Mouse (Mus musculus) cerebellum, adult 11-12 months (tissue): Measurements from ENCODE around the gene Dclk1.

Experiments used
- DNase-seq: peaks from one replicate; pipeline ENCODE4 v3.0.0; 2022

Gene Dclk1

GRCm38 (mm10) chr3:55520240-55521180 is 278.3 kb downstream of the Dclk1 start:
- peak; percentile 83 for DNase-seq

GRCm38 (mm10) chr3:55521776-55522175 is 279.6 kb downstream of the Dclk1 start:
- peak; percentile 52 for DNase-seq

DNA sequence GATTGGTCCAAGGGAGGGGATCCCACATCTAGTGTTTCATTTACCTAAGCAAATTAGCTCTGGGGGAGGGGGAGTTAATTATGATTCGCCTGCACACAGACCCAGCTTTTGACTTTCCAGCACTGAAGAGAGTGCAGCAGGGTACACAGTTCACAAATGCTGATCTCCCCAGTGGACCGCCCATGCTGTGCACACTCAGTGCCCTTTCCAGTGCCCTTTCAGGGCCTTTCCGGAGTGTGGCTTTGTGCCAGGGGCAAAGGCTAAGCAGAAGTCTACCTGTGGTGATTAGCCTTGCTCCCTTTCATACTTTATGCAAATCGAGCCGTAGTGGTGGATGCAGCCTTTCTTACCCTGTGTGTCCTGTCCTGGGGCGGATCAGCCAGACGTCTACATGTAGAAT is 281.1 kb downstream of the Dclk1 start:
- peak; percentile 63 for DNase-seq

- no peak for DNase-seq
Observed at GRCm38 (mm10) chr3:55523735-55524477, 281.7 kb downstream of the Dclk1 start.

DNA sequence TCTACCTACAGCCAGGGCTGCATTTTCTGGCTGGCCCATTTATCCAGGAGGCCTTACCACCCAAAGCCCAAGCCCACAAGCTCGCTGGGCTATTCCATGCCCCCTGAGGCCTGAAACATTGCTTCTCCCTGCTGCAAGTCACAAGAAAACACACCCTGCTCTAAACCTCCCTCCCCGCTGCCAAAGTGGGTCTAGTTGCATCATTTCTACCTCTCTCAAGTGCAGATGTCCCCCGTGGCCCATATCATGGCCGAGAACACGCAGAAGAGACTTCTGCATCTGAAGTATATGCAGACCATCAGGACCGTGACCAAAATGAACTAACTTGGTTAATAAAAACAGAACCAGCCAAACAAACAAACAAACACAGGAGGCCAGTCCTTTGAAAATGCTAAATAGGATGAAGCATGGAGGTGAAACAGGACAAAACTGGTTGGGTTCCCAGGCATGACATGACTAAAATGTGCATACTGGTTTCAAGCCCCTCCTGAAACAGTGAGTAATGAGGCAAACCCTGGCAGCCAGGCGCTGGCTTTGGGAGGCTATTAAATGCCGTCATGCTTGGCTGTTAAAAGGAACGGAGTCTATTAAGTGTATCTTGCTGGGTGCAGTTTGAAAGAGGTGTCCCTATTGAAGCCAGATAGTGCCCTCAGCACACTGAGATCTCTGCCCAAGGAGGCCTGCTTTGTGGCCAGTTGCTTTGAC is 282.5 kb downstream of the Dclk1 start:
- DNase-seq: no peak

DNA sequence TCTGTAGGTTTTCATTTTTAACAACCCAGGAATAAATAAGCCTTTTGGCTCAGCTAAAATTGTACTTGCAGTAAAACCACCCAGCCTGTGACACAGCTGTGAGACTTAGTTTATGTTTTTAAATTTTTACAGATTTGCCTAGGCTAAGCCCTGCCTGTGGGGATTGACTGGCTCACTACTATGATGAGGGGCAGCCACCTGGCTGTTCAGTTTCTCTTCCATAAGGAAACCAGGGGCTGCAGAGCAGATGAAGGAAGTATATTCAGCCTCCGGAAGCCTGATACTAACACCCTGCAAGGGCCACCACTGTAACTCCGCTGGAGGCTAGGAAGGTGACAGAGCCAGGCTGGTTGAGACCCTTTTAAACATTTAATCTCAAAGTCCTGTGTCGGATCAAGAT is 284.3 kb downstream of the Dclk1 start:
- no peak for DNase-seq

- no peak for DNase-seq
Observed at GRCm38 (mm10) chr3:55527566-55527965, 285.4 kb downstream of the Dclk1 start.

DNA sequence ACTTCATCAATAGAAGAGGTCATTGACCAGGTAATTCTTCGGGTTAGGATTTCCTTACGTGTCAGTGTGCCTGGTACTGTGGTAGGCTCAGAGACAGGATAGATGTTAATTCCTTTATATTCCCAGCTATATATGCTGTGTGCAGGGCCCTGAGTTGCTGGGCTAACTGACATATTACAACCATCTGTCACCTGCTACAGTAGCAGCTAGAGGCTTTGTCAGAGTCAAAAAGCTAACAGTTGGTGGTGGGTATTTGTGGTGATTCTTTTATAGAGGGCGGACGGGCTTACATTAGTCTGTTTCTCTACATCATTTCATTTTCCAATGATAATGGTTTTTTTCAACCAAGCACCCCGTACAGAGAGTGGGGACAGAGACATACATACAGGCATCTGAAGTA is 285.8 kb downstream of the Dclk1 start:
- no peak for DNase-seq

DNA sequence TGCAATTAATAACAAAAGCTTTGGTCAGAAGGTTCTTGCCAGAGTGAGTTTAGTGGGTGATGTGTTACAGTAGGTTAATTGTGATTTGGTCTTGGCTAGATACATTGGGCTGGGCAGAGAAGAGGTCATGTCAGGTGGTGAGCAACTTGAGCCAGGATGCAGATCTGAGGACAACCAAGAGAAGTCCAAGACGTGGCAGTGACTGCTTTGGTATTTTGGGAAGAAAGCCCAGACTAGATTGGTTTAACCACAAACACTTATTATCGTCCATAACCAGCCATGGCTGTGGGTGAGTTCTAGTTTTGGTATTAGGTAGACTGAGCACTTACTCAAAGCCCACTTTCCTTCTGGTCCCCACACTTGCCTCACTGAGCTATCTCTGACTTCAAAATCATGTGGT is 287.2 kb downstream of the Dclk1 start:
- DNase-seq: no peak

DNA sequence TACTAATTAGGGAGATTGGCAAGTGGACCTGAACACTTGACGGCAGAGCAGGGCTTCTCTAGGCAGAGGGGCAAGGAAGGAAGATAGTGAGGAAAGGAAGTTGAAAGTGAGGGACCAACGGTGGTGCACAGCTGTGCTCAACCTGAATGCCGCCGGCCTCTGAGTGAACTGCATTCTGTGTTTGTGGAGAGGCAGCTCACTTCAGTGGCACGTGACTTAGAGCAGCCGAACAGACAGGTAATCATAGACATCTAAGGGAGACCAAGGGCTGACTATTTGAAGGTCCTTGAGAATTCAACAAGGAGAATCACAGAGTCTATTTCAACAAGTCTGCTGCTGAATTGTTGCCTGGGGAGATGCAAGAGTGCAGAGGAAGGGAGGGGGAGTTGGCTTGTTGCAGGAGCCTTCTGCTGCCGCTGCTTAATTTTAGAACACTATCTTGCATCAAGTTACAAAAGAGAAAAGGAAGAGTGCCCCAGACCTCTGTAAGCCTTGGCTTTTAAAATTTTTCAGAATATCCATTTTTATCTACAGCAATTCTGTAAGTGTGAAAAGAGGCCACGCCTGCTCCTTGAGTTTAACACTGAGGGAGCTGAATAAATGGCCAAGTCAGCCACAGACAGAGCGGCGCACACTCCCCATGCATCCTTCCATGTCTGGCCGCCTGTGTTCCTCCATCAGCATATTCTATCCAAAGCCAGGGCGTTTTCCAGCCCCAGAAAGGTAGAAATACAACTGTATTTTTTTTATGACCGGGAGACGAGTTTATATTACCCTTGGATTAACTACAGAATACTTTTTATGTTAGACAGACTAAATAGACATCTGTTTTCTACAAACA is 289.3 kb downstream of the Dclk1 start:
- no peak for DNase-seq

DNA sequence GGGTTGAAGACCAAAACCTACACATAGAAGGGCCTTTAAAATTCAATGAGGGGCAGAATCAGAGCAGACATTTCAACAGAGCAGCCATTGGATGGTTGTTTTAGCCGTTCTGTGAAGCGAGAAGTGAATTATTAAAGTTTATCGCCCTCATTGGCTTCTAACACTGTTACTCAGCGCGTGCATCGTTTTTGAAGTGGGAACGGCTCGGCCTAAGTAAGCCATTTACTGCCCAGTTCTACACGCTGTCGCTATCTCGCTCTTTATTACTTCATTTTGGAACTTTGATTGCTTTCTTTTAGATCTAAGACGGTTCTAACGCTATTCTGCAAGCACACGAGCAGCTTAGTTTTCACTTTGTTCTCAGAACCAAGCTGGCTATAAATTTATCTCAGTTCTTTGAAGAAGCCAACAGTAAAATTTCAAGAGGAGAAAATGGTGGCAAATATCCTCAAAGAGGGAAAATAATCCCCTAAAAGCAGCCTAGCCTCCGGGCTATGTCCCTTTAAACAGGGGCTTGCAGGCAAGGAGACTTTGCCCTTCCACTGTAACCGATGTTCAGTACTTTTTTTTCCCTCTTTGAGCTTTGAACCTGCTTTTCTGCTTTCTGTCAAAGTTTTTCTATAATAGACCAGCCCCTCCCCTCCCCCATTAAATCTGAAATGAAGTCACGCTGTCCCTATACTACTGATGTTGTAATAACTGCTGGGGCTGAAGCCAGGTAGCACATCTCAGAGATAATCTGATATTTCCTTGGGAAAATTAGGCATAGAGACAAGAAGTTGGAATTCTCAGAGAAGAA is 290.2 kb downstream of the Dclk1 start:
- DNase-seq: no peak

DNA sequence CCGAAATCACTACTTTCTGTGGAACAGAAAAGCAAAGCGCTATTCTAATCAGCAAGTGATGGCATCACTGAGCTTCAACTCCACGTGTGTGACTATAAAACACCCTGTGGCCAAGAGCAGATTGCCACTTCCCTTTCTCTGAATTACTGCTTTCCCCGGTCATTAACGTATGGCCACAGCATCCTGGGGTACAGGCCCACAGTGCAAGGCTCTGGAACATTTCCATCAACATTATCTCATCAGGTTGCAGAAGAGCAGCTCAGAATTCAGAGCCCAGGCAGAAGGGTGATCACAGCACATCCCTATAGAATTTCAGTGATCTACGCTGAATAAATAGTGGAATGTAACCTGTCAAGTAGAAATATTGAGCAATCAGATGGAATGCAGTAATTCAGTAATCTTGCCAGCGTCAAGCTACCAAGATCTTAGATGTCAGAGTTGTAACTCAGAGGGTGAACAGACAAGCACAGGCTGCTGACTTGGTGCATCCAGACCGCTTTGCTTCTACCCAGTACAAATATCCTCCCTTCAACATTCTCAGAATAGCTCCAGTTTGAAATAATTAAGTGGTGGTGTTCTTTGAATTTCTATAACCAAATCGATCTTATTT is 293.5 kb downstream of the Dclk1 start:
- DNase-seq: no peak

- no peak for DNase-seq
Observed at GRCm38 (mm10) chr3:55536901-55537300, 294.7 kb downstream of the Dclk1 start.

GRCm38 (mm10) chr3:55537714-55538113 is 295.6 kb downstream of the Dclk1 start:
- no peak for DNase-seq

- DNase-seq: no peak
Observed at GRCm38 (mm10) chr3:55539400-55539799, 297.2 kb downstream of the Dclk1 start.

- DNase-seq: peak; percentile 77
Observed at GRCm38 (mm10) chr3:55539811-55540293, 297.7 kb downstream of the Dclk1 start.

DNA sequence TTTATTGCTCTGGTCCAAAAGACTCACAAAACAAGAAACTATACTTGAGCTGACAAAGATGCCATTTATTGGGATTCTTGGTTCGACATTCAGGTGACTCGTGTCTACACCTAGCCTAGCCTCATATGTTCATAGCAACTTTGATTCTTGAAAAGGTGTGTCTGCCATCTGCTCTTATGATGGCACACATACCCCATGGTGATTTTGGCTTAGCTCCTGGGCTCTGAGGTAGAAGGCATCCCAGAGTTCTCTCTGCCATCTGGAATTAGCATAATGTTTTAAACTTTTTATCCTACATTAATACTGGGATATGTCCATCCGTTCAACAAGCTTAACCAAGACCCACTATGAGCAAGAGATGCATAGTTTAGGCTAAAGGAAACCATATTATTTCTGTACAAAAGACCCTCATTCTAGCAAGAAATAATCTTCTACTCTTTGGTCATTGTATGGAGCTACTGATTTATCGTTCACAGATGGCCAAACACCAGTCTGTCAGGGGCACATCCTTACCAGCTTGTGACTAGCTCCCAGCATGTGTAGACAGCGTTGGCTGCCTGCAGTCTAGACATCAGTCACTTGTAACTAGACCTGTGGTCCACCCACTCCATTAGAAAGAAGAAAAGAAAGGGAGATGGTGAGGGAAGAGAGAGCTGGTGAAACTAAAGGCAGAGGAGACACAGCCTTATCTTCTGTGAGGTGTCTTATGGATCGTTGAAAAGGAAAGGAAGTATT is 298.4 kb downstream of the Dclk1 start:
- peak; percentile 80 for DNase-seq

DNA sequence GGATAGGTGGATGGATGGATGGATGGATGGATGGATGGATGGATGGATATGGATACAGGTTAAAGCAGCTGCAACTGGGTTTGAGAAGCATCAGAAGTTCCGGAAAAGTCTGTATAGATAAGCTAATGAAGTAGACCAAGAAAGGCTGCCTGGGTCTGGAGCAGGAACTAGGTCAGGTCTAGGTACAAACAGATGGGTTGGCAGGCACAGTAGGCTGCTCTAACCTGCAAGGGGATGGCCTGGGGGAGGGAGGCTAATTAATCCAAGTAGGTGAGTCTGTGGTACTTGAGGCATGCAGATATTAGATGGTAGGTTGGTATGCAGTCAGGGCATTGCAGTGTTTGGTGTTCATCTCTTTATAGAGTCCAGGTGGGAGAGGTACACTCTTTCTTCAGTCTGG is 299.6 kb downstream of the Dclk1 start:
- peak; percentile 84 for DNase-seq

DNA sequence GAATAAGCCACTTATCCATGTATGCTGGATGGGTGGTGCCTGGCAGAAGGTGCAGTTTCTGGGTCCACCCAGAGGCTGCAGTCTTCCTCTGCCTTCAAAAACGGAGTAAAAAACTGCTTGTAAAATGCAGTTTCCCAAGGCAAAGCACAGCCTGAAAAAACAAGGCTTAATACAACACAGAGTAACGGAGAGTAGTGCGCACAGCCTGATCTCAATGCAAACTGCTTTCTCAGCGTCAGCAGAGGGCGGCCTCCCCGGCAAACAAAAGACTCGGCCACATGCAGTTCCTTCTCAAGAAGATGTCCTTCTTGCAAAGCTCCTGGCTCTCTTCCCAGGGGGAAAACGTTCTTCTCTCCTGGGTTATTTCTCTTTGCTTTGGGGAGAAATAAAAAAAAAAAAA is 300.1 kb downstream of the Dclk1 start:
- peak; percentile 77 for DNase-seq

DNA sequence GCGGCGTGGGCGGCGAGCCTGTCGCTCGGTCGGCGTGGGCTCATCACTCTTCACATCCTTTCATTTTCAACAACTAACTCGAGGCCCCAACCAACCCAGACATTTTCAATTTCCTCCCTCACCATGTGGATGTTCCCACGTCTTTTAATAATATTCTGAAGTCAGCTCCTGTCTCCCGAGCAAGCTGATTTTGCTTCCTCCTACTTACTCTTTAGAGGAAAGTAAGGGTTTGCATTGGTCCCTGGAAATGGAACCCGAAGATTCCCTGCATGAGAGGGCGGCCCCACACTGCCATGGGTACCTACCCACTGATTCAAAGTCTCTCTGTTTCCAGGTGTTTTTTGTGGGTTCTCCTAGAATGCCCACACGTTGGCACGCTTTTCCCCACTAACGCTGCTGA is 300.8 kb downstream of the Dclk1 start:
- DNase-seq: no peak
